Mouse (Mus musculus): ENCODE results near the gene Auh. TPM values are rescaled to one million over a fixed set of nuclear protein-coding genes. Genes with fewer than 3 reads are reported as not detected.

The Auh gene
- total RNA-seq, 4 experiments from 2014 or later: 103 to 112 (median 107) TPM

GRCm38 (mm10) chr13:52879918-52880317, 49.6 kb downstream of the Auh start:
- no peak for DNase-seq (ENCODE audit: low spot score in 2 of 2)

- DNase-seq (ENCODE audit: low spot score in 2 of 2): no peak
Measured at GRCm38 (mm10) chr13:52879291-52879690, 50.2 kb downstream of the Auh start.

- no peak for DNase-seq (ENCODE audit: low spot score in 2 of 2)
Measured at GRCm38 (mm10) chr13:52878823-52879222, 50.7 kb downstream of the Auh start.

DNA sequence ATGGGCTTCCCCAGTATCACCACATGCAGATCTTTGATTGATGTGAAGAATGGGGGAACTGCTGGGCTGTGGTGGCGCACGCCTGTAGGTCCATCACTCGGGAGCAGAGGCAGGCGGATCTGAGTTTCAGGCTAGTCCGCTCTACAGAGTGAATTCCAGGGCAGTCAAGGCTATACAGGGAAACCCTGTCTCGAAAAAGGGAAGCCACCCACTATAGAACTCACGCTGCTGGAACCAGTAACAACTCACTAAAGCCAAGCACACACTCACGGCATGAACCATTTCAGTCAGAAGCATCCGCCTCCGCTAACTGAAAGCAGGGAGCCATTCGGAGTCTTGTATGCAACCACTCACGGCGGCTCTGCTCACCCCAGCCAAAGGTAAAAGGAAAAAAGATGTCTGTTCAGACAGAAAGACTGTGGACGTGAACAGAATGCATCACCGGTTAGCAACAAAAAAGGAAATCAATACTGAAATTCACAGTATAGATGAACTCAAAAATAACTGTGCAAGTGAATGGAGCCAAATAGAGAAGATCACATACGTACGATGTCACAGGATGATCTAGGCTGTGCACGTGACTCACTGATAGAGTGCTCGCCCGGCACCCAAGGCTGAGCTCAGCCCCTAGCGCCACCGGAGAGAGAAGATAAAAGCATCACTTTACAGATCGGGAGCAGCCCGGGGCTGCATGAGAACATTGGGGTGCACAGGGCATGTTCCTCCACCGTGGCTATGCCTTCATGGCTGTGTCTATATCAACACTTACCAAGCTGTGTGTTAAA, 53.7 kb downstream of the Auh start:
- no peak for DNase-seq (ENCODE audit: low spot score in 2 of 2)

GRCm38 (mm10) chr13:52875089-52875488, 54.4 kb downstream of the Auh start:
- no peak for DNase-seq (ENCODE audit: low spot score in 2 of 2)

DNA sequence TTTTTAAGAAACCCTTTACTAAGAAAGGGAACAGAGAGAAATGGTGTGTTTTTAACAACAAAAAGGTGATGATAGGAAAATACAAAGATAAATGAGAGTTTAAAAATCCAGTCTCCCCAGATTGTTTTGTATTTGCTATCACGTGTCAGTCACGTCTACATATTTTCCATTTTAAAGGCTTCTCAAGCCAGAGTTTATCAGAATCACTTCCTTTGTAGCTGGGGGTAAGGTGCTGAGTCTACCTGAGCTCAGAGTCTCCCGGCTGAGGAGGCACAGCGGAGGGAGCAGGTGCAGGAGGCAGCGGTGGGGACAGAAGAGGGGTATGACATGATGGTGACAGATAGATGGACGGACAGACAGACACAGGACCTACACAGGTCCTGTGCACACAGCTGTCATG, 55.1 kb downstream of the Auh start:
- DNase-seq (ENCODE audit: low spot score in 2 of 2): no peak

GRCm38 (mm10) chr13:52873923-52874322, 55.6 kb downstream of the Auh start:
- no peak for DNase-seq (ENCODE audit: low spot score in 2 of 2)

DNA sequence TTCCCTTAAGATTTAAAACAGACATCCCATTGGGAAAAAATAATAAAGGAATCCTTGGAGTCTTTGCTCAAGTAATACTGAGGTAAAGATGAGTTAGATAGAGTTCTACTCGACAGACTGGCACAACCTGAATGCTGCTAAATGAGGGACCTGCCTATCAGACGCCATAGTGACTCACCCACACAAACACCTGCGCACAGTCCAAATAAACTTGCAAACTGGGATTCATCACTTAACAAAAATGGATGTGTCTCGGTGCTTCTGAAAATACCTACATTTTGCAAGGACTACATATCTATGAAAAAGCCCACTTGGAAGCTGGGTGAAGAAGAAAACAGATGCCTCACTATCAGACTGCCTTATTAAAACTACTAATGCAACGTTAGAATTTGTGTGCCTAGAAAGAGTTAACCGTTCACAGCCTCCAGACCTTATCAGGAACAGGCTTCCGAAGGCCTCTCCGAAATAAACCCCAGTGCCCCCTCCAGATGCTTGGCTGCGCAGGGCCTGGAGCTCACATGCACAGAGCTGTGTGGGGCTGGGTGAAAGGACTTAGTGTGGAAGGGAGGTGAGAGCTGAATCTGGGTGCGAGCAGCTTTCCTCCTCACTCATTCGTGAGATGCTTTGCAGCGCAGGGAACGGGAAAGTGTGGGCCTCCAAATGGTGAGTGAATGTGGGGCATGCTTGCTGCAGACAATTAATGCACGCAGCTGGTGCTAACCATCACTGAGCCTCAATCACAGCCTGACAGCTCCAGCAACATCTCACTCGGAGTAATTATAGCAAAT, 63.3 kb downstream of the Auh start:
- DNase-seq (ENCODE audit: low spot score in 2 of 2): peak; percentile 56 to 57

DNA sequence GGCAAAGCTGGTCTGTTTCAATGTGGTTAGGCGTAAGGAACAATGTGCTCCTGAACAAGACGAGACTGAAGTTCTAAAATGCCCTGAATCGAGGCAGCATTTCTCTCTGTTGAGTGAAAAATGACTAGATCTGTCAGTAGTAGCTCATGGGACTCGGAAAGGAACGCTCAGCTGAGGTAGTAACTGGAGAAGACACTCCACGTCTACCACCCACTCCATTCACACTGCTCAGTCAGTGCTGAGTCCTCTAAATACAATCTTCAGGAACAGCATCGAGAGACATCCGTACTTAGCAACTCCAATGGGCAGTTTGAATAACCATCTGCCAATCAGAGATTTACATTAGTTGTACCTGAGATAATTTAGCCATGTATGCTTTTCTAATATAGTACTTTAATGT, 66.0 kb downstream of the Auh start:
- DNase-seq (ENCODE audit: low spot score in 2 of 2): no peak

DNA sequence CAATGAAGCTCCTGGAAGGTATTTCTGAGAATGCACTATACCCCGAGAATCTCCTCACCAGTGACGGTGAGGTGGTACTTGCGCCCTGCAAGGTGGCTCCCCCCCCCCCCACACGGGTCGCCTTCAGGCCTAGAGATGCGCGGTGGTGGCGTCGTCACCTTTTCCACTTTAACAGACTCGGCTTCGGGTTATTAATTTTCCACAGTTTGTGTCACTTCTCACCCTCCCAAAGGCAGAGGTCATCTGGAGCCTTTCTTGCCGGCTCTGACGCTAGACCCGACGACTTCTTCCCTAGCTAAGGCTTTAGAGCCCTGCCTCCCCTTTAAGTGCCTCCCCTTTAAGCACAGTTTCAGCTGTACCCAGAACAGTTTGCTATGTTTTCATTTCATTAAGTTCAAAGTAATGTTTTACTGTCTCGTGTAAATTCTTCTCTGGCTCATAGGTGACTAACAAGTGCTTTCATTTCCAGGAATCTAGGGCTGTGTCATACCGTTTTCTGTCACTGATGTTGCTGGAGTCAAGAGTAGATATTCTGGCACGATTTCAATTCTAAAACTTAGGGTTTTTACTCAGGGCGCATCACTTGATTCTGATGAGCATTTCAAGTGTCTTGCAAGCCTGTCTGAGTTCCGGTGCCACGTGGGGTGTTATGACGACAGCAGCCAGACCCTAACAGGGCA, 69.3 kb downstream of the Auh start:
- DNase-seq (ENCODE audit: low spot score in 2 of 2): no peak

GRCm38 (mm10) chr13:52859065-52859820, 70.2 kb downstream of the Auh start:
- peak; percentile 48 to 49 for DNase-seq (ENCODE audit: low spot score in 2 of 2)

DNA sequence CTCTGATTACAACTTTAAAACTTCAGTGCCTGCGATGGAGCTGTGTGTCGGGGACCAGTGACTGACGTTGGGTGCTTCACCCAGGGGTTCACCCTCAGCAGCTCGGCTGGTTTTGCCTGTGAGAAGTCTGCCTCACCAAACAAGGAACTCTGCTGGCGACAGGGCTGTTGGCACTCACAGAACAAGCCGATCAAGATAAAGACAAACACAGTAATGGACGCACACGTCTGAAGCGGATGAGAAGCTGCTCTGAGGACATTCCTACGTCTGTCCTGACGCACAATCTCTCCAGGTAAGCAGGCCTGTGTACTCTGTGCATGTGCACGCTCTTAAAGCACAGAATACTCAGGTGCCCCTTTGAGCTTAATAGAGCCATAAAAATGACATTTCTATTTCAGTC, 71.1 kb downstream of the Auh start:
- no peak for DNase-seq (ENCODE audit: low spot score in 2 of 2)

GRCm38 (mm10) chr13:52857781-52858180, 71.7 kb downstream of the Auh start:
- no peak for DNase-seq (ENCODE audit: low spot score in 2 of 2)

DNA sequence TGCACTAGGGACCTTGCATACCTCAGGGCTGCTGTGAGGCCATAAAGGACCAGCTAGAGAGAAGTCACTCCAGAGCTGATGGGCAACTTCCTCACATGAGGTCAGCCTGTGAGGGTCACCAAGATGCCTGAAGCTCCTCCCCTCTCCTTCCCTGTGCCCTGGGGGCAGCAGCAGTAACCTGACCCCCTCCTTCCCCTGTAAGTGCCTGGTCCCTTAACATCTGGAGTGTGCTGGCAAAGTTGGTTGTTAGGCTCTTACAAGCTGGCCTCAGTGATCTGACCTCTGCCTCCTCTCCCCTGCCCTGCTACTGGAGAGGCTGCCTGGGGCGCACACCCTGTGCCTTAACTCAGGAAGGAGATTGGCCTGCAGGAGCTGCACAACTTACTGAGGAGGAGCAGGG, 75.9 kb downstream of the Auh start:
- DNase-seq (ENCODE audit: low spot score in 2 of 2): no peak

DNA sequence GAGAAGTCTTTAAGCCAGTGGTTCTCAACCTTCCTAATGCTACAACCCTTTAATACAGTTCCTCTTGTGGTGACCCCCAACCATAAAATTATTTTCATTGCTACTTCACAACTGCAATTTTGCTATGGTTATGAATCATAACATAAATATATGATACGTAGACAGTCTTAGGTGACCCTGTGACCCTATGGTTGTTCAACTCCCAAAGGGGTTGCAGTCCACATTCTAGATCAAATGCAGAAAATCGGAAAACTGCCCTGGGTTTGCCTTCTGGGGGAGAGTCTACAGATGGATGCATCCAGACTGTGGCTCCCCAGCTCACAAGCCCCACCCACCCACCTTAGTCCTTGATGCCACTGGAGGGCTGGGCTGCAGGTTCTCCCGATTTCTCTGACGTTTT, 77.6 kb downstream of the Auh start:
- DNase-seq (ENCODE audit: low spot score in 2 of 2): no peak

DNA sequence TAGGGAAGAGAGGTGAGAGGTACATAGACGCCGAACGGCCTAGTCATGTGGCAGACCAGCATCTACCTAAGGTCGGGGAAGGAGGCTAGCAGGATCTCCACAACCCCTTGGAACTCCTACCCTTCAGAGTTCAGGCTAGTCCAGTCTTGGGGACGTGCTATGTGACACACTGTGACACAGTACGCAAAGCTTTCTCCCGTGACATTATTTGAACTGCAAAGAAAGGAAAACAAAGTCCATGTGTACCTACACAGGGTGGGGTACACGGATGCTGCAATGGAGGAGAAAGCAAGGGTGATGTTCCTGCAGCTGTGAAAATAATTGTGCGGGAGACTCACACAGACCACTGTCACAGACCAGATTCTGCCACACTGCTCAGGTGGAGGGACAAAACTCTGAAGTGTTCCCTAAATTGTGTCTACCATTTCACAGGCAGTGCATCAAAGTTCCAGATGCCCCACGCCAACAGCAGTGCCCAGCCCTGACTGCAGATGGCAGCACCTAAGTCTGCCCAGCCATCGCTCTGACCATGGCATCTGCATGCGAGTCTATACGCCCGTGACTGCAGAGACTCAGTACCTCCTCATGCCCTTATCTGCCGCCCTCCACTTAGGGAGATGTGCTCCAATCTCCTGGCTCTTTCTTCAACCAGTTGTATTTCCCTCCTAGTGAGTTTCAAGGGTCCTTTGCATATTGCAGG, 79.3 kb downstream of the Auh start:
- no peak for DNase-seq (ENCODE audit: low spot score in 2 of 2)

DNA sequence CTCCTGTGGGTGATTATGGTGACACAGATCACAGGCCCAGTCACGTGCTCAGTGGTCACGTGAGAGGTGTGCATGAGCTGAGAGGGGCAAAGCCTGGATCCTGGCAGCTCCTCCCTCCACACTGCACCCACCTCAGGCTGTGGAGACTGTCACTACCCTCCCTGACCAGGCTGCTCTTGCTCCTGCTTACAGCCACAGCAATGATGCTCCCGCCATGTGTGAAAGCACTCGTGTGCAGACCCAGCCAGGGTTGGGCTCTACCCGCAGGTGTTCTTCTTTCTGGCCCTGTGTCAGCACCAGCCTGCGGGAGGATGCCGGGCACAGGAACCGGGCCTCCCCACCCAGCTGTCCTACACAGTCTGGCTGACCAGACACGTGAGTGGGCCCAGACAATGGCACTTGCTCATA, 80.1 kb downstream of the Auh start:
- no peak for DNase-seq (ENCODE audit: low spot score in 2 of 2)

GRCm38 (mm10) chr13:52847481-52847880, 82.0 kb downstream of the Auh start:
- no peak for DNase-seq (ENCODE audit: low spot score in 2 of 2)

- DNase-seq (ENCODE audit: low spot score in 2 of 2): no peak
Measured at GRCm38 (mm10) chr13:52847071-52847470, 82.4 kb downstream of the Auh start.

- no peak for DNase-seq (ENCODE audit: low spot score in 2 of 2)
Measured at GRCm38 (mm10) chr13:52845618-52846017, 83.9 kb downstream of the Auh start.

Measured in layer of hippocampus, adult 8-10 months (tissue).